Mouse (Mus musculus): ENCODE results near the gene Trpc7. TPM values are rescaled to one million over a fixed set of nuclear protein-coding genes. Genes with fewer than 3 reads are reported as not detected.
A peak's percentile ranks its signal among the peaks of the same experiment; 100 is the strongest.

Trpc7 gene
- total RNA-seq, 2 experiments from 2014 or later: not detected

DNA sequence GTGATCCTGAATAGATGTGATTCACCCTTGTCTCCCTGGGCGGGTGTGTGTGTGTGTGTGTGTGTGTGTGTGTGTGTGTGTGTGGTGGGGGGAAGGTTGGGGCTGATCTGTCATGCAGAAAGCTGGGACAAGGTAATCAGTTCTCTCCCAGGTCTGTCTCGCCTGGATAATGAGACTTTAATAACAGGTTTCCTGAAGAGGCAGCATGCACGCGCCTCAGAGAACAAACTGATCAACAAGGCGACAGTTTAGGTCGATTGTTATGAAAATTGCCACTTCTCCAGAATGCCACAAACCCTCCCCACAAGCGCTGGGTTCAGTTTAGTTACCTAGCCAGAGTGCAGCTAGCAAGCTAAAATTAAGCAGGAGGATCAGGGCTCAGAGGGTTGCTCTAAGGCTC lies 101.4 kb downstream of the Trpc7 start:
- no peak for DNase-seq (ENCODE audit: low spot score)
- intact Hi-C loops (cut with DNase I): no loop called here

DNA sequence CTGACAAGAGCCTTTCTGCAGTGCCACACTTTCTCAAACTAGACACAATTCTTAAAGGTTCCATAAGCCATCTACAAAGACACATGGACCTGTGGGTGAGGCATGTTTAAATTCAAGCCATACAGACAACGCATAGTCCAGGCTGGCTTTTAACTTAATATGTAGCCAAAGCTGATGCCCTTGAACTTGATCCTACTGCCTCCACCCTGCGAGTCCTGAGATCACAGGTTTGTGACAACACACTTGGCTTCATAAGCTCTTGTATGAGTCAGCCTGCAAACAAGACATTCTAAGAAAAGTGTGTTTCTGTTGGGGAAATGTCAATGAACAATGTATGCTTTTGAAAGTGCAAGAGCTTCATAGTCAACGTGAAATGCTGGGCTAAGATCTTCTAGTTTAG lies 102.9 kb downstream of the Trpc7 start:
- intact Hi-C loops (cut with DNase I): no loop called here
- DNase-seq (ENCODE audit: low spot score): no peak

DNA sequence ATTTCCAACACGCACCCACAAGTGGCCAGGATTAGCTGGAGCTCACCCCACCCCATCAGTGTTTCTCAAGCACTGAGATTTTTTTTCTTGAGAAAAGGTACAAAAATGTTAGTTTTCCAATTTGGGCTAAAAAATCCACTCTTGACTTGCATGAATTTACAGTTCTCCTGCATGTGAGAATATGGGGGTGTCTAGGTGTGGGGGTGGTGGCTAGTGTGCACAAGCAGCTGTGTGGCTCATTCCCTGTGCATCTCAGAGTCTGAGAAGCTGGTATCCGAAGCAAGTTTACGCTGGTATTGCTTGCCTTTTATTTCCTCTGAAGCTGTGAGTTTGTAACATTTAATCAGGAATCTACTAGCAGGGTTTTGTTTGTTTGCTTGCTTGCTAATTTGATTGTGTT lies 105.1 kb downstream of the Trpc7 start:
- no peak for DNase-seq (ENCODE audit: low spot score)
- intact Hi-C loops (cut with DNase I): no loop called here

DNA sequence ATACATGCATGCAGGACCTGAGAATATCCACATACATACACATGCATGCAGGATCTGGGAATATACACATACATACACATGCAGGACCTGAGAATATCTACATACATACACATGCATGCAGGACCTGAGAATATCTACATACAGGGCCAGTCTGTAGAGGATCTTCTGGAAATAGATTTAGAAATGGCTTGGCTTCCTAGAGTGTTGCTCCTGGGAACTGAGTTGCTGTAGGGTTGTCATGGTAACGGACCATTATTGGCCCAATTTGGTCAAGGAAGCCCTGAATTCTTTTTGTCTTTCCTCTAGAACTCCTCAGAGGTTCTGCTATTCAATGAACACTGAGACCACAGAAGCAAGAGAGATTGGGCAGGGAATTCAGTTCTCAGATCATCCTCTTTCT lies 113.2 kb downstream of the Trpc7 start:
- intact Hi-C loops (cut with DNase I): no loop called here
- no peak for DNase-seq (ENCODE audit: low spot score)

DNA sequence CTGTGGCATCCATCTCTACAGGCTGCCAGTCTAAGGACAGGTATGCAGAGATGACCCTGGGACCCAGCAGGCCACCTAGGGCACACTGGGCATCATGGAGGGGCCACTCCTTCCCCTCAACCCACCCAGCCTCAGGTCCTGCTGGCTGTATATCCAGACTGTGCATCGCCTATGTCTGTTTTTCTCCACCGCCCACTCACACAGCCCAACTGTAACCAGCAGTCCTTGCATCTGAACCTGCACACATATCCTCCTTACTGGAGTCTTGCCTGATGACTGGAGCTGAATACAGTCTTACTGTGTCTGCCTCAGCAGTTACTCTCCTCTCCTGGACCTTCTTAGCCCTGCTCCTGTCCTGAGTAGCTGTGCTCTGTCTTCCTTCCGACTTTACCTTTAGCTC lies 114.1 kb downstream of the Trpc7 start:
- intact Hi-C loops (cut with DNase I): no loop called here
- no peak for DNase-seq (ENCODE audit: low spot score)

DNA sequence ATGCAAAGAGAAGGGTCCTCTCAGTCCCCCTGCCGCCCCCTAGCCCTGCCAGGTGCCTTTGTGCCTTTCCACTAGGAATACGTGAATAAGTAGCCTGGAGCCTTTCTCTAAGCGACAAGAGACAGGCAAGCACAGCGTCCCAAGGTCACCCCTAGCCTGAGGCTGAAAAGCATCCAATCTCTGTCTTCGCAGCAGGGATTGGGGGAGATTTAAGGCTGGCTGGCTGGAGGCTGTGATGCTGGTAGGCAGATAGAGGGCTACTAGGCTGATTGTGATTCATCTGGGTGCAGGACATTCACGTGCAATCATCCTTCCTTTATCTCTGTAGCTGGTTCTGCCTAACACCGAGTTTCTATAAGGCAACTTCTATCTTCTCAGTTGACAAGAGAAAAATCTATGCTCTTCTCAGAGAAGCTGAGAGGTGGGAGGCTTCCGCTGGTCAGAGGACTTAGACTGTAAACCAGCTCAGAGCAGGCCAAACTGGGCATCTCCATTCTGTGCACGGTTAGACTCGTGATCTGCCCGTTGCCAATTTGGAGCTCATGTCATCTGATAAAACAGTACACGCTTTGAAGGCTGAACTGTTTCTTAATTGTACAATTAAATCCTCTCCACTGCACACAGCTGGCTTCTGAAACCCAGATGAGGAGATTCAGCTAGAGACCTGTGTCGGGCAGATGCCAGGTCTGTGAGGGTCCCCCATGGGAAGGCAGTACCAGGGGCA lies 114.9 kb downstream of the Trpc7 start:
- no peak for DNase-seq (ENCODE audit: low spot score)
- intact Hi-C loops (cut with DNase I): no loop called here

DNA sequence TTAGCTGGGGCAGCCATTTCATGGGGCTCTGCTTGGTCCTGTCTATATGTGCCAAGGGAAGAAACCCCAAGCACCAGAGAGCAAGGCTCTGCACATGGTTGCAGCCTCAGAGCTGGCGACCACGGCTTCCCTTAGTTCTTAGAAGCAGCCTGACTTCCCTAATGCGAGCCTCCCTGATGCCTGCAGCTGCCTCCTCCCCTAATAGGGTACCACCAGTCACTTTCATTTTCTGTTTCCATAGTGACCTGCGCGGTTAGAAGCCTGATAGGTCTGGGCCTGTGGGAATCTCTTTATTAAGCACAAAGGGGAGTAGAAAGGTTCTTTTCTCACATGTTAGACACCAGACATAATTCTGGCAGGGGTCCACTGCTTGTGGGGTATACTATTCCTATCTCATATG lies 121.5 kb downstream of the Trpc7 start:
- intact Hi-C loops (cut with DNase I): no loop called here
- DNase-seq (ENCODE audit: low spot score): no peak

DNA sequence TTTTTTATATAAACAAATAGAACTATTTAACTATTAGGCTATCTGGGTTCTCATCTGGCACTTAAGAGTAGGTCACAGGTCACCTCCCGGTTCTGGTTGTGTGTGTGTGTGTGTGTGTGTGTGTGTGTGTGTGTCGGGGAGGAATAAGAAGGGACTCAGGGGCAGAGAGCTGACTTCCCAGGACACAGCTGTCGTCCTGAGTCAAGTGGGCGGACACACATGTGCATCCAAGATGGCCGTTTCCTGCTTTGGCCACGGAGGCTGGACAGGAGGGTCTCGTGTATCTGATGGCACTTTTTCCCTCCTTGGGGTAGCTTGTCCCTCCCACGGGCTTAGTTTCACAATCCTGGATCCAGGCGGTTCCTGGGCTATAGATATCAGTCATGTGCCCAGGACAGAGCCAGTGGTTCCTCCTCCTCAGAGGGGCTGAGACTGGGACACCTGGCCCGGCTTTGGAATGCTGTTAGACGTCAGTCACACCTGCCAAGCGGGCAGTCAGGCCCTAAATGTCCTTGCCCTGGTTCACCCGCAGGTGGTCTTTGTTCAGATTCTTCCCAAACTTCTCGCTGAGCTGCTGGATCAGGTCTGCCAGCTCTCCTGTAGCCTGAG lies 122.4 kb downstream of the Trpc7 start:
- intact Hi-C loops (cut with DNase I): no loop called here

DNA sequence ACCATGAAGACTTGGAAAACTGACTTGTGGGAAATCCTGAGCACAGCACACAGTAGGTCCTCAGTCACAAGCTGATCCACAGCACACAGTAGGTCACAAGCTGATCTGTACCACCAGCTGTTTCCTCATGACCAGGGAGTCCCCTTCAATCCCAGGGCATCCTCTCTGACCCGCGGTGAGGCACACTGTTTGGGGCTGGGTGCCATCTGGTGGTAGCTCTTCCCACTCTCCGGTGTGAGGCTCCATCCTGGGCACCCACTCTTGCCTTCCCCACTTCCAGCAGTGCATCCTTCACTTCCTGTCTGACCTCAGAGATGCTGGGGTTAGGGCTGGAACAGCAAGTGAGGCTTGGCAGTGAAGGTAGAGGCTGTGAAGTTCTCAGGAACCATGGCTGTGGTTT lies 123.2 kb downstream of the Trpc7 start:
- DNase-seq (ENCODE audit: low spot score): no peak
- intact Hi-C loops (cut with DNase I): no loop called here

More for the DNA sequence above, 122.4 kb downstream of the Trpc7 start:
- DNase-seq (ENCODE audit: low spot score): no peak

DNA sequence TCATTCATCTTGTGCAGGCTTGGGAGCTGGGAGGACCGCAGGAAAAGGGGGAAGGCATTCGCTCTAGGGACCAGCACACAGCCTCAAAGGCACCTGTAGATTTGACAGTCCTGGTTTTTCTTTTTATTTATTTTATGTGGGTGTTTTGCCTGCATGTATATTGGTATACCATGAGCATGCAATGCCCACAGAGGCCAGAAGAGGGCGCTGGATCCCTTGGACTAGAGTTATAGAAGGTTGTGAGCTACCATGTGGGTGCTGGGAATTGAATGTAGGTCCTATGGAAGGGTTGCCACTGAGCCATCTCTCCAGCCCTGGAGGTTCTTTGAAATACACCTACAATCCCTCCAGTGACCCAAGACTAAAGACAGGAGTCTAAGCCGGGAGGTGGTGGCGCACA lies 125.0 kb downstream of the Trpc7 start:
- intact Hi-C loops (cut with DNase I): no loop called here
- no peak for DNase-seq (ENCODE audit: low spot score)

DNA sequence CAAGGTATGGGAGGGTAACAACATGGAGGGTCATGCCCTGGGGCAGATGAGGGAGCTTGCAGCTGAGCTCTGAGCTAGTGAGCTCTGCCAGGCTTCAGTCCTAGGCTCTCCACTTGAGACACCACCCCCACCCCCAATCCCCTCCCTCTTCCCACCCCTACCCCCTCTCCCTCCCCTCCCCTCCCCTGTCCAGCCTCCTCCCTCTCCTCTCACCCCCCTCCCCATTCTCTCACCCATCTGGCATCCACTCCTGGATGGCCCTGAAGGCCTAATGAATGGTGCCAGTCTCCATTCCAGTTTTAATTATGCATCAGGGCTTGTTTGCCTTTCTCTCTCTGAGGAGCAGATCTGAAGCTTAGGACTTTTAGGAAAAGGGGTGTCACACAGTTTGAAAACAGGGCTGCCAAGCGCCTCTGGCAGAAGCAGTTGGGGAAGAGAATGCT lies 125.6 kb downstream of the Trpc7 start:
- intact Hi-C loops (cut with DNase I): no loop called here
- DNase-seq (ENCODE audit: low spot score): no peak

DNA sequence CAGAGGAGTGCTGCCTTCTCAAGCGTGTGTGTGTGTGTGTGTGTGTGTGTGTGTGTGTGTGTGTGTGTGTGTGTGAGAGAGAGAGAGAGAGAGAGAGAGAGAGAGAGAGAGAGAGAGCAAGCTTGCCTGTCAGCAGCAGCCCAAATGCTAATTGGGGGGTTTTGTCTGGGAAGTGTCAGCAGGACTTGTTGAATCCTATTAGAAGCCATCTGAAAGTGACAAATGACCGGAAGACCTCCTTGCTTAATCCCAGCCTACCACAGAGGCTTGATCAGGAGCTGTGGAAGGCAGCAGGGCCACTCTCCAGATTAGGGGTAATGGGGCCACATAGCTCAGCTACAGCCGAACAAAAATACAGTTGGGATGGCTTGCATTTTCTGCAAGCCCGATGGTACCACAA lies 126.4 kb downstream of the Trpc7 start:
- DNase-seq (ENCODE audit: low spot score): no peak
- intact Hi-C loops (cut with DNase I): no loop called here

DNA sequence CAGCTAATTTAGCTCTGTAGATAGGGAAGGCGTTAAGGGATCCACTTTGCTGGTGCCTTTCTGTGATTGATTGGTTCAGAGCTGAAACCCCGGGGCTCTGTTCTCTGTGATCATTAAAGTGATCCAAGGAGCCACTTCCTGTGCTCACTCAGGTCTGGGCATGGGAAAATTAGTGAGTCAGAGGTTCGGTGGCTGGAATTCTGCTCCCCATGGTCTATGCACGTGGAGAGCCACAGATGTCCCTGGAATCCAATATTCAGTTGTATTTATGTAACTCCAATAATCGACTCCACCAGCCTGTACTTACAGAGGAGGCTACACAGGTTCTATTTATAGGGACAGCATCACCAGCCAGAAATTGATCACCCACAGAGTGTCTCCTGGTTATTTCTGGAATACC lies 129.6 kb downstream of the Trpc7 start:
- no peak for DNase-seq (ENCODE audit: low spot score)
- intact Hi-C loops (cut with DNase I): no loop called here

DNA sequence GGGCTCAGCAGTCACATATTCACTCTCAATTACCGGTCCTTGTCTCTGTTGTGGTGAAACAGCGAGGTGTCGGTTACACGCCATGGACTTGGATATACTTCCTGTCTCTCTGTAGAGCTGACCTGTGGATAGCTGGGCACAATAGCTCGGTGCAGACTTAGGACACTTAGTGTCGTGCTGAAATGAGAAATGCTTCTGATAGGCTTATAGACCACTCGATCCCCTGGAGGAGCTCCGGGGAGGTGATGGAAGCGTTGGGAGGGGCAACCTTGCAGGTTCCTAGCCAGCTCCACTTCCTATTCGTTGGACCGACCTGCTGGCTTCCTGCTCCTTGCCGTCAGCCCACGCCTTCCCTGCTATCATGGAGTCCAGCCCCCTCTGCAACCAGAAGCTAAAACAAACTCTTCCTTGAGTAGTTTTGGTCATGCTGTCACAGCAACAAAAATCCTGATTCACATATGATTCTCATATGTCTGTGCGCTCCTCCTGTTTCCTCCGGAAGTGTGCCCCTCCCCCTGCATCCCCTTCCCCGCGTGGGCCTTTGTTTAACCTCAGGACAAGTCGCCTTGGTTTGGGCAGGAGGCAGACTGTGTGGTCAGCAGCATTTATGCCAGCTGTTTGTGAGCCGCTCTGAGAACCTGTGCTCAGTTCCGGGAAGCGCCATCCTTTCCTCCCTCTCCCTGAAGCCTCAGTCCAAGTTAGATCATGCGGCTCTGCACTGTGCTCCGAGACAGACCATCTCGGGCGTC lies 130.3 kb downstream of the Trpc7 start:
- no peak for DNase-seq (ENCODE audit: low spot score)
- intact Hi-C loops (cut with DNase I): no loop called here

DNA sequence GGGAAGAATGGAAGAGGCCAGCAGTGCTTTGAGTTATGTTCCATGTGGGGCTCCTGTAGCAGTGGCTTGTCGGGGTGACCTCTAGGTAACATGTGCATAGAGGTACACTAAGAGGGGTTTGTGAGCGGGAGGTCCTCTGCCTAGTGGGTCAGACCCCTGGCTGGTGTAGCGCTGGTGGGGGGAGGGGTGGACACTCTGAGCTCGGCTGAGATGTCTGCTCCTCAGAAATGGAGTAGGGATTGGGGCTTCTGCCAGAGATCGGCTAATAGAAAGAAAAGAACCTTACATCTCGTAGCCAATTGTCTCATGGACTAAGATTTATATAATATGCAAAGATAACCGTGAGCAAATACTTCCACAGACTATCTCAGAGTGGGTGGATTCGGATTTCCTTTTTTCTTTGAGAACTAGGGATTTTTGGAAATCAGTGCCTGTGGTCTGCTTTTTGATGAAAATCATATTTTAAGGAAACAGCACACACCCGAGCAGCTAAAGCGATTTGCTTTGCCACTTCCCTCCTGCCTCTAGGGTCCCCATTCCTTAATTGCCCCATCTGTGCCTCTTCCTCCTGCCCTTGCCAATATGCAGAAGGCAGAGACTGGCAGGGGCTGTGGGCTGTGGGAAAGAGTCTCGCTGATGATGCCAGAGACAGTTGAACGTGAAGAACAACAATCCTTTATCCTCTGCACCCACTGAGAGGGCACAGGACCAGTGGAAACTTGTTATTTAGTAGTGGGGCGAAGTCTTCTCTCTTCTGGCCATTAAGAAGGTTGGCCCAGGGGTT lies 133.2 kb downstream of the Trpc7 start:
- no peak for DNase-seq (ENCODE audit: low spot score)
- intact Hi-C loops (cut with DNase I): no loop called here

DNA sequence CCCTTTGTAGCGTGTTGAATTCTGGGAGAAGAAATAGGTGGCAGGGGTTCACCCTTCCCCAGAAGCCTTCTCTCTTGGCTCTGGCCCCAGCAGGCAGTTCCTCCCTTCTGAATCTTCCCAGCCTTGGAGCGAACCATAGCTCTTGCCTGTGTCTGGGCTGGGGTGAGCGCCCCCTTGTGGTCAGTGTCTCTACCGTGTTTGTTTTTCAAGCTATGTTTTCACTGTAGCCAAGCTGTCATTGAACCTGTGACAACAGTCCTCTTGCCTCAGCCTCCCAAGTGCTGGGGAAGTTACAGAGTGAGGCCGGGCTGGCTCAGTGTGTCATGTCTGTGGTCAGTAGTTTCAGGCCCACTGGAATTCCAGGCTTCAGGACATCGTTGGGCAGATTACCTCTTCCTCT lies 137.3 kb downstream of the Trpc7 start:
- peak; percentile 15 for DNase-seq (ENCODE audit: low spot score)
- intact Hi-C loops (cut with DNase I): loop anchor here (2.0 to 5.0 kb wide), 3 partner anchors 96 to 282 kb away; no protein-coding TSS in a partner anchor

DNA sequence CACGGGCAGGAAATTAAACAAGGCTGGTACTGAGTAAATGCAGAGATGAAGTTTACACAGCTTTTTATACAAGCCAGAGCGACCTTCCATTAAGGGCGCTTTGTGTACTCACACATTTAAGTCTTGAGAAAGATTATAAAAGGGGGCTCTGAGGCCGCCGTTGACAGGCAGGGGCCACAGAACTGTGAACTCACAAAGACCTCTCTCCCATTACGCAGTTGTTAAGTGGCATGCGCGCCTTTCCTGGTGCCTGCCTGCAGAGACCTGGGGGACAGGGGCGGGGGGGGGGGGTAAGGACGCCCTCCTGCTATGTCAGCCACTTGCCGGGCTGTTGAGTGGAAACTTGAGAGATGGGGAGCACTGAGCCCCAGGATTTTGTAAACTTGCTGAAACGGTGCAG lies 138.6 kb downstream of the Trpc7 start:
- no peak for DNase-seq (ENCODE audit: low spot score)
- intact Hi-C loops (cut with DNase I): loop anchor here (5.0 kb wide), 1 partner anchor 95 kb away; no protein-coding TSS in a partner anchor

DNA sequence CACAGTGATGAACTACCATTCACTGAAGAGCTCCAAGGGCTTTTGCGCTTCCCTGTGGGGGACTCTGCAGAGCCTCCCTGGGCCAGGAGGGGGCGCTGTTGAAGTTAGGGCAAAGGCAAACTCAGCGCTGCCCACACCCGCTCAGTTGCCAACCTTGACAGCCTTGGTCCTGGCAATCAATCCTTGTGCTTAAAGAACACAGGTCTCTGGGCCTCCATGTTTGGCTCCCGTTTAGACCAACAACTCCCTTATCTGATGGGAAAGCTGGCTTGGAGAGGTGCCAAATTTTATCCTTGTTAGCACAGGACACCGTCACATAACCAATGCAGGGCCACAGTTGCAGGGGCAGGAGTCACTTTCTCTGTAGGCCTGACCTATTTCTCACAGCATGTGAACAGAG lies 139.9 kb downstream of the Trpc7 start:
- intact Hi-C loops (cut with DNase I): loop anchor here (5.0 kb wide), 1 partner anchor 94 kb away; no protein-coding TSS in a partner anchor
- DNase-seq (ENCODE audit: low spot score): no peak

DNA sequence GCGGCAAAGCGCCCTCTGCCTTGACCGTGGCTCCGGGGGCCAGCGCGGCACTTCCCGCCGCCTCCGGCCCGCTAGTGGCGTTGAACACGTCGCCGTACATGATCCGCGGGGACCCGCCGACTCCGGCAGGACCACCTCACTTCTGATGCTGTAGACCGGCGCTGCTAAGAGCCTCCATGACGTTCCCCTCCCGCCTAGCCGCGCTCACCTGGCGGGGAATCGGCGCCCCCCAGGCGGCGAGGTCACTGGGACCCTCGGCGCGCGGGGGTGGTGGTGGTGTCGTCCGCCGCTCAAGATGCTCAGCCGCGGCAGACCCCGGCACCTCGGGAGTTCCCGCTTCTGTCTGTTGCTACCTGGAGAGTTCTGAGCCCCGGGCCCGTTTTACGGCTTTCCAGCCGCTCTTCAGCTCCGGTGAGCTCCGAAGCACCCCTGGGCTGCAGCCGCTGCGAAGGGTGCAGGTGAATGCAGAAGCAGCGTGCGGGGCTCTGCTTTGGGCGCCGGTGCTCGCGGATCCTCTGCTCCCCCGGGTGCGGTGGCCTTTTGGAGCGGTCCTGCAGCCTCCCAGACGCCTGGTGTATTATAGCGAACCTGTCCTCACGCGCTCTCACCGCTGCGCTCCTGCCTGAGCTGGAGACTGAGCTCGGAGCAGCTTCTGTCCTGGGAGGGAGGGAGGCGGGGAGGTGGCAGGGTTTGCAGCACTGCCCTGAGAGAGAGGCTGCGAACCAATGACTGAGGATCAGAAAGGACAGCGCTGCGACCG lies 142.4 kb downstream of the Trpc7 start, which contains the start of gene Gm45623:
Gene Gm45623, minus strand, starts transcription at position 636 of the 760 bp plus-strand sequence.
- DNase-seq (ENCODE audit: low spot score): no peak
- intact Hi-C loops (cut with DNase I): no loop called here

All from heart, postnatal 25 days (tissue).